In genomic region chr3:83728223-83728622, GRCm38 (mm10) we compare ENCODE assay signal across 14 mouse cellular contexts. TPM values are rescaled to one million over a fixed set of nuclear protein-coding genes. Genes with fewer than 3 reads are reported as not detected.
"Had no signal": no experiment of that assay in that cellular context is flagged by ENCODE, and none has a peak within 500 bp of the region (broad histone marks: within the 10 kb centered on the region; RNA-seq: fewer than 3 reads in every experiment).

No protein-coding gene starts in this region.

- DNase-seq: kidney, postnatal 14 days; kidney, postnatal 4 days; left cerebral cortex, postnatal 4 days; liver, embryonic 13.5 days; lung, postnatal 36 days; midbrain, embryonic 14.5 days; thymus, adult 18-20 months; thymus, postnatal 36 days had no signal

- H3K9me3 ChIP-seq: limb, embryonic 12.5 days; limb, embryonic 15.5 days; liver, embryonic 13.5 days had no signal

- ATAC-seq: lung, postnatal 0 days had no signal

- H3K9ac ChIP-seq: limb, embryonic 12.5 days; limb, embryonic 15.5 days; liver, embryonic 13.5 days had no signal

- H3K4me1 ChIP-seq: liver, embryonic 13.5 days had no signal

- H3K27ac ChIP-seq: limb, embryonic 12.5 days; limb, embryonic 15.5 days; liver, embryonic 13.5 days had no signal

- H3K36me3 ChIP-seq: limb, embryonic 12.5 days; limb, embryonic 15.5 days; liver, embryonic 13.5 days had no signal

- H3K4me2 ChIP-seq: limb, embryonic 12.5 days; limb, embryonic 15.5 days; liver, embryonic 13.5 days; midbrain, embryonic 11.5 days had no signal

- H3K4me3 ChIP-seq: limb, embryonic 12.5 days; limb, embryonic 15.5 days; liver, embryonic 13.5 days had no signal

- H3K27me3 ChIP-seq: limb, embryonic 12.5 days; limb, embryonic 15.5 days; liver, embryonic 13.5 days had no signal

RNA-seq across cellular contexts. Expression of gene Sfrp2, which starts 37.9 kb away (rescaled TPM):
- total RNA-seq: megakaryocyte progenitor cell, adult 5-6 weeks; megakaryocyte-erythroid progenitor cell, adult 5-6 weeks had no signal
